Mouse (Mus musculus): Measurements from ENCODE around the gene Klf12. TPM values are rescaled to one million over a fixed set of nuclear protein-coding genes. Genes with fewer than 3 reads are reported as not detected.
A peak's percentile ranks its signal among the peaks of the same experiment; 100 is the strongest.

Gene Klf12
- polyA plus RNA-seq (2017; shearing (Covaris generic)), result 1 to 10 TPM; 1.1 to 3.6 (median 2.1) TPM

DNA sequence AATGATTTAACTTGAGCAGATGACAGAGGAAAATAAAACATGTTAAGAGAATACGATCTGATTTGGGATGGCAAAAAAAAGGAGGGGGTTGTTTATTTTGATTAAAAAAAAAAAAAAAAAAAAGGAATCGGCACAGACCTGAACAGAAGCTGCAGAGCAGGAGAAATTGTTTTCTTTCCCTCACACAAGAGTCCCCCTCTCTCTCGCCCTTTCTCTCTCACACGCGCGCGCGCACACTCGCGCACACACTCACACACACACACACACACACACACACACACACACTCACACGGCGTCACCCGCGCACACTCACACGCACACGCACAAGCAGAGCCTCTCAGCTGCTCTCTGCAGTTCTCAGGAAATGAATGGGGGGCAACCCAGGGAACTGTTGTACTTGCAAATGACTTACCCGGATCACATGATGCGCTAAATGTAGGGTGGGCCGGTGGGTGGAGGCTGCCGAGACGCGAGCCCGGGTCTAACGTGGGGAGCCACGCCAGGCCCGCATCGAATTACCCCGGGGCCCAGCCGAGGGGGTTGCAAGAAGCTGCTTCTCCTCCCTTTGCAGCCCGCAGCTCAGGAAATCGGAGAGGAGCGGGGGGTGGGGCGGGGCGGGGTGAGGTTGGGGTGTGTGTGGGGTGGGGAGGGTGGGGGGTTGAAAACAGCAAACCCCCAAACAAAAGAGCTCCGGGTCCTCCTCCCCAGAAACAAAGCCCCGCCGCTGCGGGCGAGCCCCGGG is at the start of gene Klf12:
Klf12 (minus strand) TSS at position 561 of the 742 bp plus-strand sequence.
- peak; percentile 46 for ATAC-seq

DNA sequence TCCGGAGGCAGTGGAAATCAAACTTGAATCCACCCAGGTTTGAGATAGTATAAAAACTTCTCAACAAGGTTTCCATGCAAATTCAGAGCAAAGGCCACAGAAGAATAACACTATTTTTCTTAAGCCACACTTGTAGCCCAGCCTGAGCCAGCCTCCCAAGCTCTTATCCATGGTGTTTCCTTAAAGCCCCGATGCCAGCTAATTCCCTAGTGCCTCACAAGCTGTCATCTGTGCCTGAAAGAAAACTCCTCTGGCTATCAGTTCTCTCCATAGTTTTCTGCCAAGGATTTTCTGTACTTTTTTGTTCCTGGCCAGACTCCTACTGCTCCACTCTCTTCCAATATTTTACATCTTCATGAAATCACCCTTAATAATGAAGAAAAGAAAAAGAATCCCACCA is 48.9 kb upstream of the Klf12 start:
- no peak for ATAC-seq

- no peak for ATAC-seq
Measured at GRCm38 (mm10) chr14:100328602-100329276, 44.3 kb upstream of the Klf12 start.

- ATAC-seq, result no peak
Measured at GRCm38 (mm10) chr14:100324303-100324702, 39.8 kb upstream of the Klf12 start.

GRCm38 (mm10) chr14:100322012-100322411 is 37.5 kb upstream of the Klf12 start:
- ATAC-seq, result no peak

- ATAC-seq, result no peak
Measured at GRCm38 (mm10) chr14:100316780-100317179, 32.3 kb upstream of the Klf12 start.

DNA sequence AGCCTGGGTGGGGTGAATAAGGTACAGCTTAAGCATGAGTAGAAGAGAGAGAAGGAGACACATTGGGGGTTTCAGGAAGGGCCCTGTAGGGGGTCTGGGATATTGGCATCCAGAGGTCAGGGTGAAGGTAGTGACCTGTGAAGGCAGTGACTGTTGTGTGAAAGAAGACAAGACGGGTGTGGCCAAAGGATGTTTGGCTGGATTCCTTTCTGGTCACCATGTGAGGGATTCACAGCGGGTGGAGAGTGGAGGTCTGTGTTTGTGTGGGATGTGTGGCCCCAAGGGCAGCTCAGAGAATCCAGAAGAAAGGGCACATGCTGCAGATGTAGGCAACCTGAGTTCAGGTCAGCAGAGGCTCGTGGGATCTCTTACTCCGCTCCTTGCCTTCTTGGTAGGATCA is 29.6 kb upstream of the Klf12 start:
- no peak for ATAC-seq

- ATAC-seq, result no peak
Measured at GRCm38 (mm10) chr14:100300905-100301304, 16.4 kb upstream of the Klf12 start.

DNA sequence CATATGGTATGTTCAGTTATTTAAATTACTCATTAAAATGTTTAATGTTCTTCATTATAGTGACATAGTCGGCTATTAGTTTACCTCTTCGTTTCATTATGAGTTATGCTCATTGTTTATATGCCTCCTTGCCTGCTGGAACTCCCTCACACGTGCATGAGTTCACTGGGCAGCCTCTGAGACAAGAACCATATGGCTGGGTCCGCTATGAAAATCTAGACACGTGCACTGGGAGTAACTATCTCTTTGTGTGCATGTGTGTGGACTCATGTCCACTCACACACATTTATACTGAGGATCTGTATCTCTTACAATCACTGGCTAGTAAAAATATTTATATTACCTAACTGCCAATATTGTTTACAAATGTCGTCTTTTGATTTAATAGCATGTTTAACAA is 14.4 kb upstream of the Klf12 start:
- ATAC-seq, result no peak

GRCm38 (mm10) chr14:100286586-100287241 is 2.2 kb upstream of the Klf12 start:
- ATAC-seq, result no peak

DNA sequence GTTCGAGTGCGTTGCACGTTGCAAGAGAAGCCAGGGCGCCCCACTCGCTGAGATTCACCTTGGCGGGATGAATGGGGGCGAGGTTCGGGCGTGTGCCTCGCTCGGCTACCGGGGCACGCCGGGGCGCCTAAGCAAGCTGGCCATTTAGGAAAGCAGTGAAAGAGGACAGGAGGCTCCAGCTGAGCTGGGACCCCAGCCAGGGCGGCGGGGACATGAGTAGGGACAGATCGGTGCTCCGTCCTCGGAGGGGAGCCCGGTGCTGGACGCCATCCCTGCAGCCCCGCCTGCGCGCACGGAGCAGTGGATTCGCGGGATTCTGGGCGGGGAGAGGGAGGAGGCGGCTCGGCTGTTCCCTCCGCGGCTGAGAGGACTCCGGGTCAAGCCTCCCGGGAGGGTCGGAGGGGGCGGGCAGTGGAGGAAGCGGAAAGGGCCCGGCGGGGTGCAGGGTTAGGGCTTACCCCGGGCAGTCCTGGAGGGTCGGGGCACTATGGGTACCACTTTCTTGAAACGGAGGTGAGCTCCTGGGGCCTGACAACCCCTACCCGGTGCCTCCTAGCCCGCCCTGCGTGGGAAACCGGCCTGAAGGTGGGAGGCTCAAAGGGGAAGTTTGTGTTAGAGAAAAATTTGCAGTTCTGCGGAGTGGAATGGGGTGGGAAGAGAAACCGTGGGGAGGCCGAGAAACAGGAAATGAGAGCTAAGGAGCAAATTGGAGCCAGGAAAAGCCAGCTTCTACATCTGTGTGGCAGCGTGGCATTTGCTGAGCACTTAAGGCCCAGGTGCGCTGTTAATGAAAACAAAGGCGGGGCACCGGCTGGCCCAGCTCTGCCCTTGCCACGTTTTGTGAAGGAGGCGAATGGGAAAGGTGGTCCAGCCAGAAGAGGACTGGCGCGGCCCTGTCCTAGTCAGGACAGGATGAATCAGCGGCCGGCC is 1.4 kb upstream of the Klf12 start:
- no peak for ATAC-seq

- ATAC-seq, result peak; percentile 19
Measured at GRCm38 (mm10) chr14:100284861-100285655, 579 bp upstream of the Klf12 start.

GRCm38 (mm10) chr14:100283411-100284118 is 914 bp downstream of the Klf12 start:
- ATAC-seq, result no peak

DNA sequence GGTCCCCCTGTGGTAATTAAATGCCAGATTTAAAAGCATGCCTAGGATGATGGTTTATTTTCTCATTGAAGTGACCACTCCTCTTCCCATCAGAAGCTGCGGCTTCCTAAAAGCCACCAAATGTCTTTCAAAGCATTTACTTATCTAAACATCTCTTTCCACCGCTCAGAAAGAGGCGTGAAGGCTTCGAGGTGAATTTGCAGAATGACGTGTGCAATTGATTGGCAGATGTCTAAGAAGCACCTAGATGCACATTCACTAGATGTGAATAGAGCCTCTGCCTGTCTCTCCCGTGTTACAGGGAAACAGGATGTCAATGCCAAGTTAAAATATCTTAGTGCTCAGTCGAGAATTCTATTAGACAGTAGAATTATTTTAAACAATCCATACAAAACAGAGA is 1.8 kb downstream of the Klf12 start:
- ATAC-seq, result peak; percentile 23

DNA sequence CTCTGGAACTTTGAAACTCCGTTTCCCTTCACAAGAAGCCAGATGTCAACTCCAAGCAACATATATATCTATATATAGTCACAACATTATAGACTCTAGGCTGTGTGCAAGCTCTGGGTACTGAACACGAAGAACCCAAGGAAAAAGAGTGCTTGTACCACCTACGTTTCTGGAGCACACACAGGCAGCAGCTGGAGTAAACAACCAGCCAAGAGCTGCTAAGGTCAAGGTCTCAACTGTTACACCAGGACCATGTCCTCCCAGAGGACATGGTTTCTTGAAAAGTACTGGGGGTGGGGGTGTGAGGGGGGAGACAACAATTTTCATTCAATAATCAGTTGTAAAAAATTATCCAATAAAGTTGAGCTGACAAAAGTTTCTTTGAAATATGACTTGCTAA is 2.7 kb downstream of the Klf12 start:
- no peak for ATAC-seq

- ATAC-seq, result no peak
Measured at GRCm38 (mm10) chr14:100274179-100274578, 10.3 kb downstream of the Klf12 start.

- no peak for ATAC-seq
Measured at GRCm38 (mm10) chr14:100260531-100260930, 23.9 kb downstream of the Klf12 start.

DNA sequence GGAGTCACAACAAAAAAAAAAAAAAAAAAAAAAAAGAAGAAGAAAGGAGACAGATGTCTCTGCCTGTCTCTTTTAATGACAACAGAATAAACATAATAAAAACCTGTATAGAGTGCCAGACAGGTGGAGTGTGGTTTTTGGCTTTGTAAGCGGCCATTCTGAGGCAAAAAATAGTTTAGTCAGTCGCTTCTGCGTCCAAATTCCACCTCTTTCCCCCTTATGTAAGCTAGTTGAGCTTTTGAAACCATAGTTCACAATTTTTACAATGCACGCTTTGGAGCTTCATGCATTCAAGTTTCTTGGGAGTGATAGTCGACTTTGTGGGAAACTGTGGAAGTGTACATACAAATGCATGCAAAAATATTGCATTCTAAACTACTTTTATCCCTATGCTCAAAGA is 41.4 kb downstream of the Klf12 start:
- no peak for ATAC-seq

DNA sequence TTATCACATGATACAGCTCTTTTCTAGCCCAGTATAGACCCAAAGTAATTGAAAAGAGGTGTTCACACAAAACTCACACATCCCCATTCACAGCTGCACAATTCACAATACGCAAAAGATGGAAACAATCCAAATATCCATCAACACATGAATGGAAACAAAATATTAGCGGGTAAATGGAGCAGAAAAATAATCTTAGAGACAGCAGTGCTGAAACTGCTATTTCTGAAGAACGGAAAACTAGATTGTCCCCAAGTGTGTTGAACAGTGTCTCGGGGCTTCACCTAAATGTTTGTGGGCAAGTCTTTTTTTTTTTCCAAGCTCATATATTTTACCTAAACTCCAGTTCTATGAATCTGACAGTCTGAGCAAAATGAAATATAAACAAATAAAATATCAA is 44.6 kb downstream of the Klf12 start:
- no peak for ATAC-seq

DNA sequence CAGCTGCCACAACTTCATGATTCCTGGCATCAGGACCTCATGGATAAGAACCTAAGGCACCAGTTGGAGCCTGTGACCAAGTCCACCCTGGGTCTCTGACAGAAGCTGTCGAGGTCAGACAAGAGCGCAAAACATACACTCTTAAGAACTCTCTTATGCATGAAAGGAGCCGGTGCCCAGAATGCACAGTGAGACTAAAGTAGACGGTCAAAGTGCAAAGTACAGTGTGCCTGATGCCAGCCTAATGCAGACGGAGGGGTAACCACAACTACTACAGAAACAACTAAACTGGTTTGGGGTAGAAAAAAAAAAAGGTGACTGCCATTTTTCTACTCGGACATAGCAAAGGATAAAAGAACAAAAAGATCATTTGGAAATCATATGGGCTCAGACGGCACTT is 47.7 kb downstream of the Klf12 start:
- no peak for ATAC-seq

DNA sequence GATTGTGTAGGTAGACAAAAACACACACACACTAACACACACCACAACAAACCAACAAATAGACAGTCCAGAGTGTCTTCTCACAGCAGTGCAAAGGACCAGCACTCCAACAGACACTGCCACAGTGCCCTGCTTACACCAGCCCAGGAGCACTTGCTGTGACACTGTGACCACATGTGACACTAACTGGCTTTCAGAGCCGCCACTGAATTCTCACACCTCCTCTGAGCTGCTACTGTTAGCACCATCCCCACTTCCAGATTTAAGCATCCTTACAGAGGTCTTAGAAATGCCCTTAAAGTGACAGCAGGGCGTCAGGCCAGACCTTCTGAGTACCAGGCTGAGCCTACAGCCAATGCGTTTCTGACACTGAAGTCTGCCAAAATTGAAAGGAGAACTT is 48.7 kb downstream of the Klf12 start:
- no peak for ATAC-seq
